Mouse (Mus musculus) lung, adult 2 months (tissue): ENCODE measurements around the gene Prl2c1.

Experiments used
- CTCF ChIP-seq: fragments of 200-500 bp; IDR thresholded peaks from 2 replicates; pipeline ENCODE4 v1.5.1; 2011; ENCODE audit warnings: mild to moderate bottlenecking, low read length, control low read depth; ENCODE audit not compliant: insufficient read depth
- POLR2A ChIP-seq: fragments of 200-500 bp; IDR thresholded peaks from 2 replicates; pipeline ENCODE4 v1.6.1; 2011; ENCODE audit warnings: low read depth, mild to moderate bottlenecking, control low read depth, low read length, borderline replicate concordance; ENCODE audit errors: extremely low read depth

GRCm38 (mm10) chr13:27801354-27801753 lies 47.8 kb upstream of the Prl2c1 start, which contains the start of gene Prl2a1:
- TF ChIP-seq CTCF (no peak), POLR2A (no peak)
